Mouse (Mus musculus): ENCODE results near the gene Anxa8. TPM values are rescaled to one million over a fixed set of nuclear protein-coding genes. Genes with fewer than 3 reads are reported as not detected.

Anxa8 gene
- not detected for polyA plus RNA-seq (2014; fragmentation: Illumina TruSeq; extraction: RNeasy Lipid Tissue Mini Kit (QIAGEN cat#74804); ENCODE audit: low read depth, low replicate concordance)

GRCm38 (mm10) chr14:34085731-34086130, at the start of gene Anxa8:
Gene Anxa8 (plus strand): TSS chr14:34085981.

GRCm38 (mm10) chr14:34052516-34052915, 33.3 kb upstream of the Anxa8 start, which contains the start of gene Antxrl:
Gene Antxrl (plus strand): TSS chr14:34052707.

GRCm38 (mm10) chr14:34102601-34103000, 16.8 kb downstream of the Anxa8 start, which contains the start of gene A630023A22Rik:
Gene A630023A22Rik (minus strand): TSS chr14:34102754.

Other genes starting within 250 kb of the Anxa8 start
- gene Gdf10, start 162.4 kb upstream of the Anxa8 start, polyA plus RNA-seq (2014; fragmentation: Illumina TruSeq; extraction: RNeasy Lipid Tissue Mini Kit (QIAGEN cat#74804); ENCODE audit: low read depth, low replicate concordance): 1.7 TPM
- 4.3 TPM for gene Gdf2, start 144.9 kb upstream of the Anxa8 start, polyA plus RNA-seq (2014; fragmentation: Illumina TruSeq; extraction: RNeasy Lipid Tissue Mini Kit (QIAGEN cat#74804); ENCODE audit: low read depth, low replicate concordance)
- not detected for gene Rbp3, start 132.0 kb upstream of the Anxa8 start, polyA plus RNA-seq (2014; fragmentation: Illumina TruSeq; extraction: RNeasy Lipid Tissue Mini Kit (QIAGEN cat#74804); ENCODE audit: low read depth, low replicate concordance)
- gene Zfp488, start 107.2 kb upstream of the Anxa8 start, polyA plus RNA-seq (2014; fragmentation: Illumina TruSeq; extraction: RNeasy Lipid Tissue Mini Kit (QIAGEN cat#74804); ENCODE audit: low read depth, low replicate concordance): not detected
- not detected for gene Gm30083, start 70.8 kb upstream of the Anxa8 start, polyA plus RNA-seq (2014; fragmentation: Illumina TruSeq; extraction: RNeasy Lipid Tissue Mini Kit (QIAGEN cat#74804); ENCODE audit: low read depth, low replicate concordance)
- gene Gm5460, start 69.2 kb upstream of the Anxa8 start, polyA plus RNA-seq (2014; fragmentation: Illumina TruSeq; extraction: RNeasy Lipid Tissue Mini Kit (QIAGEN cat#74804); ENCODE audit: low read depth, low replicate concordance): not detected
- gene Antxrl, start 33.3 kb upstream of the Anxa8 start, polyA plus RNA-seq (2014; fragmentation: Illumina TruSeq; extraction: RNeasy Lipid Tissue Mini Kit (QIAGEN cat#74804); ENCODE audit: low read depth, low replicate concordance): not detected
- gene A630023A22Rik, start 16.8 kb downstream of the Anxa8 start, polyA plus RNA-seq (2014; fragmentation: Illumina TruSeq; extraction: RNeasy Lipid Tissue Mini Kit (QIAGEN cat#74804); ENCODE audit: low read depth, low replicate concordance): not detected
- not detected for gene Npy4r, start 66.5 kb downstream of the Anxa8 start, polyA plus RNA-seq (2014; fragmentation: Illumina TruSeq; extraction: RNeasy Lipid Tissue Mini Kit (QIAGEN cat#74804); ENCODE audit: low read depth, low replicate concordance)
- gene Gprin2, start 115.7 kb downstream of the Anxa8 start, polyA plus RNA-seq (2014; fragmentation: Illumina TruSeq; extraction: RNeasy Lipid Tissue Mini Kit (QIAGEN cat#74804); ENCODE audit: low read depth, low replicate concordance): not detected
- not detected for gene Syt15, start 133.6 kb downstream of the Anxa8 start, polyA plus RNA-seq (2014; fragmentation: Illumina TruSeq; extraction: RNeasy Lipid Tissue Mini Kit (QIAGEN cat#74804); ENCODE audit: low read depth, low replicate concordance)
- 51.6 TPM for gene Shld2, start 224.5 kb downstream of the Anxa8 start, polyA plus RNA-seq (2014; fragmentation: Illumina TruSeq; extraction: RNeasy Lipid Tissue Mini Kit (QIAGEN cat#74804); ENCODE audit: low read depth, low replicate concordance)
- gene Glud1, start 224.7 kb downstream of the Anxa8 start, polyA plus RNA-seq (2014; fragmentation: Illumina TruSeq; extraction: RNeasy Lipid Tissue Mini Kit (QIAGEN cat#74804); ENCODE audit: low read depth, low replicate concordance): 889 TPM

Measured in liver, adult 10 weeks (tissue).